Mouse (Mus musculus) lung, postnatal 0 days (tissue): ENCODE measurements around the gene Stat2. TPM values are rescaled to one million over a fixed set of nuclear protein-coding genes. Genes with fewer than 3 reads are reported as not detected.
A peak's percentile ranks its signal among the peaks of the same experiment; 100 is the strongest.

Experiments
- ATAC-seq: fragments of 200-750 bp; cut with Nextera tagmentation; 2 replicates; pipeline ENCODE4 v1.8.0; 2017; ENCODE audit warnings: moderate library complexity
- DNase-seq: peaks from one replicate; pipeline ENCODE4 v3.0.0-alpha.2; 2016; ENCODE audit warnings: low spot score
- H3K27ac ChIP-seq: fragments of 300-500 bp; sonication (generic); 2 replicates; pipeline ENCODE4 v1.5.1; 2014; ENCODE audit warnings: antibody characterized with exemption, mild to moderate bottlenecking, low read length, mixed read lengths
- H3K27me3 ChIP-seq: fragments of 300-500 bp; sonication (generic); replicated peaks from 2 replicates; pipeline ENCODE4 v1.6.1; 2014; ENCODE audit warnings: low read length, mixed read lengths; ENCODE audit not compliant: insufficient read depth
- H3K36me3 ChIP-seq: fragments of 300-500 bp; sonication (generic); 2 replicates; pipeline ENCODE4 v1.6.1; 2014; ENCODE audit warnings: low read length, mixed read lengths; ENCODE audit not compliant: insufficient read depth
- H3K4me1 ChIP-seq: fragments of 300-500 bp; sonication (generic); 2 replicates; pipeline ENCODE4 v1.6.1; 2014; ENCODE audit warnings: antibody characterized with exemption, low read depth, low read length, mixed read lengths; ENCODE audit not compliant: insufficient read depth
- H3K4me2 ChIP-seq: fragments of 300-500 bp; sonication (generic); replicated peaks from 2 replicates; pipeline ENCODE4 v1.6.1; 2014; ENCODE audit warnings: low read depth, mild to moderate bottlenecking, low read length, moderate library complexity, mixed read lengths
- H3K4me3 ChIP-seq: fragments of 300-500 bp; sonication (generic); 2 replicates; pipeline ENCODE4 v1.5.1; 2014; ENCODE audit warnings: low read depth, low read length
- H3K9ac ChIP-seq: fragments of 300-500 bp; sonication (generic); replicated peaks from 2 replicates; pipeline ENCODE4 v1.6.1; 2014; ENCODE audit warnings: low read depth, mild to moderate bottlenecking
- H3K9me3 ChIP-seq: fragments of 300-500 bp; sonication (generic); 2 replicates; pipeline ENCODE4 v1.6.1; 2016; ENCODE audit warnings: low read length, mixed read lengths
- CTCF ChIP-seq: IDR thresholded peaks from 2 replicates; pipeline ENCODE4 v1.5.1; 2016; ENCODE audit warnings: antibody characterized with exemption, mild to moderate bottlenecking
- EP300 ChIP-seq: IDR thresholded peaks from 2 replicates; pipeline ENCODE4 v1.6.1; 2016; ENCODE audit warnings: antibody characterized with exemption, mild to moderate bottlenecking, control low read depth
- WGBS: fragments of 180-500 bp; shearing (Covaris S2); extraction: QIAGEN DNeasy Blood & Tissue Kit; methylation state at CpG from one replicate; pipeline ENCODE4 v1.1.7; 2014; 5-methylcytosine and 5-hydroxymethylcytosine counted together
- polyA plus RNA-seq: library from polyadenylated mRNA; unstranded; fragments of >200 nt; fragmentation: Nextera tagmentation; extraction: Ambion mirVana; gene quantifications from 2 replicates; pipeline ENCODE4 v1.2.1, GENCODE M21; 2015

Stat2 gene
- polyA plus RNA-seq, 1 experiment from 2014 or later = 11.8 TPM

GRCm38 (mm10) chr10:128239140-128239539, 31.2 kb upstream of the Stat2 start:
- WGBS = 87% methylated on average over 4 of the region's 4 CpGs
- Histone ChIP-seq H3K9ac (no peak overlapping the region), H3K36me3 (no peaks in the 10 kb centered on the region), H3K4me1 (no peaks in the 10 kb centered on the region), H3K4me3 (no peak overlapping the region), H3K4me2 (no peak overlapping the region), H3K9me3 (no peaks in the 10 kb centered on the region), H3K27me3 (no peaks in the 10 kb centered on the region), H3K27ac (no peak overlapping the region)
- ATAC-seq (no peak), DNase-seq (no peak)
- TF ChIP-seq EP300 (no peak), CTCF (no peak)

GRCm38 (mm10) chr10:128240131-128240530, 30.2 kb upstream of the Stat2 start:
- Histone ChIP-seq H3K9ac (no peak overlapping the region), H3K36me3 (no peaks in the 10 kb centered on the region), H3K4me1 (no peaks in the 10 kb centered on the region), H3K4me3 (no peak overlapping the region), H3K9me3 (no peaks in the 10 kb centered on the region), H3K27ac (no peak overlapping the region), H3K27me3 (no peaks in the 10 kb centered on the region), H3K4me2 (no peak overlapping the region)
- DNase-seq (no peak), ATAC-seq (no peak)
- WGBS = 76% methylated on average over 18 of the region's 18 CpGs
- TF ChIP-seq EP300 (no peak), CTCF (no peak)

GRCm38 (mm10) chr10:128243252-128243651, 27.1 kb upstream of the Stat2 start:
- DNase-seq = no peak

GRCm38 (mm10) chr10:128244121-128244520, 26.2 kb upstream of the Stat2 start:
- WGBS = 91% methylated on average over 15 of the region's 15 CpGs
- no peak for DNase-seq
- Histone ChIP-seq H3K4me3 (no peak overlapping the region), H3K9me3 (no peaks in the 10 kb centered on the region), H3K27ac (no peak overlapping the region), H3K4me1 (no peaks in the 10 kb centered on the region), H3K4me2 (no peak overlapping the region), H3K27me3 (no peaks in the 10 kb centered on the region), H3K36me3 (no peaks in the 10 kb centered on the region), H3K9ac (no peak overlapping the region)
- TF ChIP-seq CTCF (no peak), EP300 (no peak)
- ATAC-seq = no peak

More at GRCm38 (mm10) chr10:128243252-128243651, 27.1 kb upstream of the Stat2 start:
- H3K36me3 ChIP-seq = no peaks in the 10 kb centered on the region
- no peak for ATAC-seq
- no peaks in the 10 kb centered on the region for H3K9me3 ChIP-seq
- H3K4me2 ChIP-seq = no peak overlapping the region
- no peak for TF ChIP-seq CTCF
- TF ChIP-seq EP300 = no peak
- H3K27me3 ChIP-seq = no peaks in the 10 kb centered on the region
- H3K4me3 ChIP-seq = no peak overlapping the region
- no peak overlapping the region for H3K27ac ChIP-seq
- no peaks in the 10 kb centered on the region for H3K4me1 ChIP-seq
- 86% methylated on average over 8 of the region's 8 CpGs for WGBS
- H3K9ac ChIP-seq = no peak overlapping the region

GRCm38 (mm10) chr10:128247020-128247732, 23.2 kb upstream of the Stat2 start:
- peak overlapping the region; percentile 47 for H3K4me2 ChIP-seq
- 73% methylated on average over 17 of the region's 17 CpGs for WGBS
- H3K27me3 ChIP-seq = no peaks in the 10 kb centered on the region
- H3K4me3 ChIP-seq = peak overlapping the region; percentile 26
- ATAC-seq (peak; percentile 89), DNase-seq (peak; percentile 76)
- peaks cover 6% of the 10 kb centered on the region for H3K36me3 ChIP-seq
- H3K9me3 ChIP-seq = no peaks in the 10 kb centered on the region
- no peak overlapping the region for H3K9ac ChIP-seq
- peak overlapping the region; percentile 82 for H3K27ac ChIP-seq
- no peaks in the 10 kb centered on the region for H3K4me1 ChIP-seq
- TF ChIP-seq CTCF (no peak), EP300 (peak; percentile 76)

- ATAC-seq (no peak), DNase-seq (no peak)
- Histone ChIP-seq H3K9me3 (no peaks in the 10 kb centered on the region), H3K9ac (no peak overlapping the region), H3K4me2 (no peak overlapping the region), H3K36me3 (peaks cover 6% of the 10 kb centered on the region), H3K4me3 (no peak overlapping the region), H3K27me3 (no peaks in the 10 kb centered on the region), H3K27ac (no peak overlapping the region), H3K4me1 (no peaks in the 10 kb centered on the region)
- no peak for TF ChIP-seq EP300
- no peak for TF ChIP-seq CTCF
- 90% methylated on average over 13 of the region's 13 CpGs for WGBS
Observed at GRCm38 (mm10) chr10:128250565-128250964, 19.8 kb upstream of the Stat2 start.
